In genomic region chr8:126539355-126540093, GRCm38 (mm10) we compare ENCODE assay signal across 8 mouse cellular contexts. TPM values are rescaled to one million over a fixed set of nuclear protein-coding genes. Genes with fewer than 3 reads are reported as not detected.
A peak's percentile ranks its signal among the peaks of the same experiment; 100 is the strongest.
DNase-seq lines count a peak whose midpoint lies in the region; ATAC-seq and TF ChIP-seq lines count a peak whose summit lies in the region.

No protein-coding gene starts in this region.

- no peak overlapping the region for H3K4me2 ChIP-seq in embryonic facial prominence, embryonic 14.5 days (ENCODE audit: low read depth, low read length)
- no peak overlapping the region for H3K4me2 ChIP-seq in liver, embryonic 12.5 days

- 60% methylated on average over 10 of the region's 10 CpGs for WGBS in embryonic facial prominence, embryonic 14.5 days
- WGBS in liver, embryonic 12.5 days (ENCODE audit: insufficient replicate concordance): 64% methylated on average over 10 of the region's 10 CpGs
- 25% methylated on average over 10 of the region's 10 CpGs for WGBS in small intestine, adult 2 months

- H3K4me1 ChIP-seq in megakaryocyte, embryonic 14.5 days: peaks cover 79% of the 10 kb centered on the region
- peaks cover 40% of the 10 kb centered on the region for H3K4me1 ChIP-seq in embryonic facial prominence, embryonic 14.5 days (ENCODE audit: control insufficient read depth, insufficient read depth, low read length)
- peaks cover 22% of the 10 kb centered on the region for H3K4me1 ChIP-seq in liver, embryonic 12.5 days
- H3K4me1 ChIP-seq in small intestine, adult 2 months (ENCODE audit: control insufficient read depth, insufficient read depth, insufficient read length, low read length): peaks cover 19% of the 10 kb centered on the region; the same call in 1 of the 2 replicates

- peaks cover 3% of the 10 kb centered on the region for H3K27me3 ChIP-seq in megakaryocyte, embryonic 14.5 days (replicated peaks)
- no peaks in the 10 kb centered on the region for H3K27me3 ChIP-seq in embryonic facial prominence, embryonic 14.5 days (replicated peaks; ENCODE audit: control insufficient read depth, insufficient read depth, low read length)
- H3K27me3 ChIP-seq in liver, embryonic 12.5 days (replicated peaks): 0 out of 2 replicates have a peak, but pooled peaks cover 4% of the 10 kb centered on the region
- H3K27me3 ChIP-seq in small intestine, adult 2 months (ENCODE audit: control insufficient read depth, insufficient read depth, low read length): no peaks in the 10 kb centered on the region

- ATAC-seq in megakaryocyte, adult 5-6 weeks (ENCODE audit: poor library complexity, severe bottlenecking): no peak
- ATAC-seq in embryonic facial prominence, embryonic 14.5 days (ENCODE audit: low read depth): no peak
- peak; percentile 20; the same call in 1 of the 2 replicates for ATAC-seq in liver, embryonic 12.5 days

- peak; percentile 58 for DNase-seq in embryonic facial prominence, embryonic 14.5 days (ENCODE audit: low spot score)
- DNase-seq in heart, postnatal 14 days: peak; percentile 41 to 47
- DNase-seq in layer of hippocampus, postnatal 14 days (ENCODE audit: low spot score in 2 of 2): no peak
- DNase-seq in cerebellum, postnatal 4 days (ENCODE audit: low spot score in 2 of 2): no peak

- intact Hi-C loops in heart, postnatal 14 days (cut with DNase I): no loop called here

- TF ChIP-seq CTCF in small intestine, adult 2 months (IDR thresholded peaks at IDR 0.05; ENCODE audit: extremely low read depth, insufficient read length, insufficient replicate concordance, low read depth, low read length): no peak

- H3K36me3 ChIP-seq in megakaryocyte, embryonic 14.5 days (replicated peaks; ENCODE audit: low read length): no peaks in the 10 kb centered on the region
- H3K36me3 ChIP-seq in embryonic facial prominence, embryonic 14.5 days (ENCODE audit: control insufficient read depth, insufficient read depth, low read length): no peaks in the 10 kb centered on the region
- H3K36me3 ChIP-seq in liver, embryonic 12.5 days: no peaks in the 10 kb centered on the region
- no peaks in the 10 kb centered on the region for H3K36me3 ChIP-seq in small intestine, adult 2 months (ENCODE audit: control insufficient read depth, insufficient read depth, low read length)

- no peak for TF ChIP-seq POLR2A in small intestine, adult 2 months (IDR thresholded peaks at IDR 0.05; ENCODE audit: low read depth, low read length)

- peak overlapping the region; percentile 86; the same call in 1 of the 2 replicates for H3K27ac ChIP-seq in embryonic facial prominence, embryonic 14.5 days (replicated peaks; ENCODE audit: low read depth, low read length)
- no peak overlapping the region for H3K27ac ChIP-seq in liver, embryonic 12.5 days
- peak overlapping the region; percentile 46 for H3K27ac ChIP-seq in small intestine, adult 2 months (ENCODE audit: insufficient read depth, low read depth, low read length)

- H3K9me3 ChIP-seq in megakaryocyte, embryonic 14.5 days: no peaks in the 10 kb centered on the region
- no peaks in the 10 kb centered on the region for H3K9me3 ChIP-seq in embryonic facial prominence, embryonic 14.5 days (ENCODE audit: control insufficient read depth, low read length)
- H3K9me3 ChIP-seq in liver, embryonic 12.5 days (replicated peaks): no peaks in the 10 kb centered on the region

- H3K9ac ChIP-seq in embryonic facial prominence, embryonic 14.5 days (ENCODE audit: low read depth, low read length): peak overlapping the region; percentile 6; the same call in 1 of the 2 replicates
- no peak overlapping the region for H3K9ac ChIP-seq in liver, embryonic 12.5 days

- peak overlapping the region; percentile 73 for H3K4me3 ChIP-seq in megakaryocyte, embryonic 14.5 days (replicated peaks)
- no peak overlapping the region for H3K4me3 ChIP-seq in embryonic facial prominence, embryonic 14.5 days (ENCODE audit: low read depth, low read length)
- H3K4me3 ChIP-seq in liver, embryonic 12.5 days: no peak overlapping the region
- H3K4me3 ChIP-seq in small intestine, adult 2 months (ENCODE audit: low read depth, low read length): no peak overlapping the region

RNA-seq across cellular contexts. Expression of gene Irf2bp2, which starts 54.3 kb away (rescaled TPM):
- polyA plus RNA-seq in megakaryocyte, embryonic 14.5 days (2012; ENCODE audit: insufficient read depth, low replicate concordance): 51.5 and 58.6 TPM in 2 replicates
- 95.9 and 105 TPM in 2 replicates for total RNA-seq in megakaryocyte, adult 5-6 weeks (2015)
- 93.8 and 99.8 TPM in 2 replicates for total RNA-seq in megakaryocyte, adult 5-6 weeks (2017)
- 10.6 and 10.7 TPM in 2 replicates for polyA plus RNA-seq in embryonic facial prominence, embryonic 14.5 days (2014; fragmentation: Nextera tagmentation; extraction: Ambion mirVana)
- 100 to 1,000 TPM; 124 to 140 TPM for total RNA-seq in heart, postnatal 14 days (2021)
- 5.5 and 5.6 TPM in 2 replicates for polyA plus RNA-seq in liver, embryonic 12.5 days (2016; fragmentation: Nextera tagmentation; extraction: Ambion mirVana)
- polyA plus RNA-seq in small intestine, adult 2 months (2012; rRNA removed): 50.5 and 91.6 TPM in 2 replicates
- total RNA-seq in layer of hippocampus, postnatal 14 days (2021): 10 to 100 TPM; 57.1 to 61.7 TPM

Comparison
In these comparisons a context has a peak if more than half of its experiments do, and no peak if none do; other contexts are left out.
1. DNase-seq: peak in embryonic facial prominence, embryonic 14.5 days (single experiment) and heart, postnatal 14 days (2 of 2); none in layer of hippocampus, postnatal 14 days (0 of 2) and cerebellum, postnatal 4 days (0 of 2).